Mouse (Mus musculus) hindbrain, embryonic 16.5 days (tissue): ENCODE data around the gene Nck1. TPM values are rescaled to one million over a fixed set of nuclear protein-coding genes. Genes with fewer than 3 reads are reported as not detected.

Experiments used
- ATAC-seq: fragments of 200-750 bp; cut with Nextera tagmentation; 2 replicates; pipeline ENCODE4 v1.8.0; 2017; ENCODE audit warnings: moderate TSS enrichment, moderate library complexity
- H3K27ac ChIP-seq: fragments of 300-500 bp; sonication (generic); 2 replicates; pipeline ENCODE4 v1.5.1; 2014; ENCODE audit warnings: low read depth, mild to moderate bottlenecking, control low read depth, low read length, moderate library complexity
- H3K27me3 ChIP-seq: fragments of 300-500 bp; sonication (generic); replicated peaks from 2 replicates; pipeline ENCODE4 v1.6.1; 2014; ENCODE audit warnings: low read length; ENCODE audit not compliant: control insufficient read depth, insufficient read depth
- H3K36me3 ChIP-seq: fragments of 300-500 bp; sonication (generic); 2 replicates; pipeline ENCODE4 v1.6.1; 2014; ENCODE audit warnings: mild to moderate bottlenecking, low read length, moderate library complexity, mixed read lengths; ENCODE audit not compliant: control insufficient read depth, insufficient read depth
- H3K4me1 ChIP-seq: fragments of 300-500 bp; sonication (generic); 2 replicates; pipeline ENCODE4 v1.6.1; 2014; ENCODE audit warnings: low read depth, low read length; ENCODE audit not compliant: control insufficient read depth, insufficient read depth
- H3K4me2 ChIP-seq: fragments of 300-500 bp; sonication (generic); 2 replicates; pipeline ENCODE4 v1.6.1; 2014; ENCODE audit warnings: mild to moderate bottlenecking, low read length, control low read depth, moderate library complexity
- H3K4me3 ChIP-seq: fragments of 300-500 bp; sonication (generic); 2 replicates; pipeline ENCODE4 v1.5.1; 2014; ENCODE audit warnings: mild to moderate bottlenecking, low read length, control low read depth, moderate library complexity
- H3K9ac ChIP-seq: fragments of 300-500 bp; sonication (generic); 2 replicates; pipeline ENCODE4 v1.6.1; 2014; ENCODE audit warnings: low read depth, mild to moderate bottlenecking, control low read depth, low read length, moderate library complexity
- H3K9me3 ChIP-seq: fragments of 300-500 bp; sonication (generic); 2 replicates; pipeline ENCODE4 v1.6.1; 2014; ENCODE audit warnings: mild to moderate bottlenecking, low read length, moderate library complexity; ENCODE audit not compliant: control insufficient read depth
- WGBS: fragments of 180-500 bp; shearing (Covaris S2); extraction: QIAGEN DNeasy Blood & Tissue Kit; methylation state at CpG from one replicate; pipeline ENCODE4 v1.1.7; 2014; 5-methylcytosine and 5-hydroxymethylcytosine counted together
- polyA plus RNA-seq: library from polyadenylated mRNA; unstranded; fragments of >200 nt; fragmentation: Nextera tagmentation; extraction: Ambion mirVana; gene quantifications from 2 replicates; pipeline ENCODE4 v1.2.1, GENCODE M21; 2015

Gene Nck1
- polyA plus RNA-seq, 1 experiment from 2014 or later: 60.3 TPM

- Histone ChIP-seq H3K4me1 (no peaks in the 10 kb centered on the region), H3K9me3 (no peaks in the 10 kb centered on the region), H3K36me3 (no peaks in the 10 kb centered on the region), H3K9ac (no peak overlapping the region), H3K4me2 (no peak overlapping the region), H3K27ac (no peak overlapping the region), H3K4me3 (no peak overlapping the region), H3K27me3 (no peaks in the 10 kb centered on the region)
- WGBS: 86% methylated on average over 2 of the region's 2 CpGs
- no peak for ATAC-seq
Observed at GRCm38 (mm10) chr9:100507581-100507980, 38.4 kb downstream of the Nck1 start.

- H3K9ac ChIP-seq: no peak overlapping the region
- H3K27ac ChIP-seq: no peak overlapping the region
- H3K36me3 ChIP-seq: no peaks in the 10 kb centered on the region; the same call in 1 of the 2 replicates
- H3K4me1 ChIP-seq: no peaks in the 10 kb centered on the region
- no peak overlapping the region for H3K4me2 ChIP-seq
- no peak overlapping the region for H3K4me3 ChIP-seq
- H3K9me3 ChIP-seq: no peaks in the 10 kb centered on the region
- WGBS: 71% methylated on average over 2 of the region's 2 CpGs
- no peaks in the 10 kb centered on the region for H3K27me3 ChIP-seq
- no peak for ATAC-seq
Observed at GRCm38 (mm10) chr9:100506652-100507051, 39.3 kb downstream of the Nck1 start.

DNA sequence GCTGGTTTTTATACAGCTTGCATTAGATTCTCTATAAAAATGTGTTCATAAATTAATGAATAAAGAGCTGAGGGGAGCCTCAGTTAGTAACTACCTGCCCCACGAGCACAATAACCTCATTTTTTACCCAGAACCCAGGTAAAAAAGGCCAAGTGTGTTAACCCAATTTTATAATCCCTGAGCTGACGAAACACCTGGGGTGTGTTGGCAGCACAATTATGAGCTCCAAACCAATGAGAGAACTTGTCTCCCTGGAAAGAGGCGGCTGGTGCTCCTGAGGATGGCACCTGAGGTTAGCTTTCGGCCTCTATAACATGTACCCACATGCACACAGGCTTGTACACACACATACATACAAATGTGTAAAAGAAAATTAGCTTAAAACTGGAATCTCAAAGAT is 40.4 kb downstream of the Nck1 start:
- whole genome bisulfite sequencing: 96% methylated on average over 4 of the region's 4 CpGs
- no peak for ATAC-seq
- Histone ChIP-seq H3K9me3 (no peaks in the 10 kb centered on the region), H3K27me3 (no peaks in the 10 kb centered on the region), H3K4me2 (no peak overlapping the region), H3K9ac (no peak overlapping the region), H3K4me3 (no peak overlapping the region), H3K27ac (no peak overlapping the region), H3K36me3 (peaks cover 2% of the 10 kb centered on the region; the same call in 1 of the 2 replicates), H3K4me1 (no peaks in the 10 kb centered on the region)

- no peak overlapping the region for H3K4me3 ChIP-seq
- H3K4me2 ChIP-seq: no peak overlapping the region
- H3K9me3 ChIP-seq: no peaks in the 10 kb centered on the region
- ATAC-seq: no peak
- no peaks in the 10 kb centered on the region for H3K36me3 ChIP-seq
- 92% methylated on average over 5 of the region's 5 CpGs for WGBS
- no peaks in the 10 kb centered on the region for H3K4me1 ChIP-seq
- no peak overlapping the region for H3K9ac ChIP-seq
- no peak overlapping the region for H3K27ac ChIP-seq
- H3K27me3 ChIP-seq: no peaks in the 10 kb centered on the region
Observed at GRCm38 (mm10) chr9:100493611-100494261, 52.2 kb downstream of the Nck1 start.

DNA sequence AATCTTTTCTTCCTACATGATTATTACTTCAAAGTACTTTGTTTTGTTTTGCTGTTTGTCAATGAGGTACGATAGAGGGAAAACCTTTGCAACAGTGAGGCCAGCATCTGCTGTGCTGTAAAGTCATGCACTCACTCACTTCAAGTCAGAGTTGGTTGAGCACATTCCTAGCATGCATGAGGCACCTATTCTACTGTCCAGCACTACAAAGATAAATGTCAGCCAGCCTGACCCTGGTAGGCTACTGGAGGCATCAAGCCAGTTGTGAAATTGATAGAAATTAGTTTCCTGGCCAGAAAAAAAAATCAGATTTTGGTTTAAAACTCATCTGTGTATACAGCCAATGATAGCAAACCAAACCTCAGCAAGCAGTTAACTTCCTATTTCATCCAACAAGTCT is 54.5 kb downstream of the Nck1 start:
- no peaks in the 10 kb centered on the region for H3K27me3 ChIP-seq
- H3K4me2 ChIP-seq: no peak overlapping the region
- 94% methylated on average over 1 of the region's 1 CpGs for WGBS
- no peaks in the 10 kb centered on the region for H3K4me1 ChIP-seq
- H3K9ac ChIP-seq: no peak overlapping the region
- no peak overlapping the region for H3K4me3 ChIP-seq
- H3K36me3 ChIP-seq: no peaks in the 10 kb centered on the region
- H3K27ac ChIP-seq: no peak overlapping the region
- no peak for ATAC-seq
- no peaks in the 10 kb centered on the region for H3K9me3 ChIP-seq

- no peak overlapping the region for H3K9ac ChIP-seq
- no peaks in the 10 kb centered on the region for H3K36me3 ChIP-seq
- no peaks in the 10 kb centered on the region for H3K9me3 ChIP-seq
- no peaks in the 10 kb centered on the region for H3K27me3 ChIP-seq
- 93% methylated on average over 6 of the region's 6 CpGs for WGBS
- H3K4me2 ChIP-seq: no peak overlapping the region
- H3K4me3 ChIP-seq: no peak overlapping the region
- no peaks in the 10 kb centered on the region for H3K4me1 ChIP-seq
- no peak overlapping the region for H3K27ac ChIP-seq
- ATAC-seq: no peak
Observed at GRCm38 (mm10) chr9:100488969-100489368, 57.0 kb downstream of the Nck1 start.

- no peaks in the 10 kb centered on the region for H3K4me1 ChIP-seq
- no peaks in the 10 kb centered on the region for H3K36me3 ChIP-seq
- H3K9ac ChIP-seq: no peak overlapping the region
- H3K27ac ChIP-seq: no peak overlapping the region
- WGBS: 68% methylated on average over 7 of the region's 7 CpGs
- no peak overlapping the region for H3K4me2 ChIP-seq
- H3K4me3 ChIP-seq: no peak overlapping the region
- H3K9me3 ChIP-seq: no peaks in the 10 kb centered on the region
- ATAC-seq: no peak
- no peaks in the 10 kb centered on the region for H3K27me3 ChIP-seq
Observed at GRCm38 (mm10) chr9:100488056-100488713, 57.7 kb downstream of the Nck1 start.

DNA sequence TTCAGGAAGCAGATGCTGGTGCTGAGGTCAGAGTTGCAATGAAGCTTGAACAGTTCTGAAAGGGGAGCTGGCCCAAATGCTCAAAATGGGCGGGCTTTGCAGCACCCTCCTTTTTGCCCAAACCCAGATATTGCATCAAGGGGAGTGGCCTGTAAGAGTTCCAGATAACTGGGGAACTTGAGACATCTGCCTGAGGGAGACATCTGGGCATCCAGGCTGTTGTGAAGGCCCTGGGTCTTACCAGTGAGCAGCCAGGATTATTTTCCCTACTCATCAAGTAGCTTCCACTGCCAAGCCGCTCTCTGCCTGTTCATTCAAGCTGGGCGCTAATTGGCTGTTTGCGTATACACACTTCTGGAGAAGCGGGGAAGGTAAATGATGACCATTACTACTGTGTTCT is 59.5 kb downstream of the Nck1 start, which contains the start of gene Il20rb:
TSS of gene Il20rb (minus strand) at position 358 of the 400 bp plus-strand sequence.
- Histone ChIP-seq H3K36me3 (no peaks in the 10 kb centered on the region), H3K4me1 (no peaks in the 10 kb centered on the region), H3K27ac (no peak within 1 kb of the TSS), H3K4me2 (no peak within 1 kb of the TSS), H3K9ac (no peak within 1 kb of the TSS), H3K4me3 (no peak within 1 kb of the TSS), H3K9me3 (no peaks in the 10 kb centered on the region), H3K27me3 (no peaks in the 10 kb centered on the region)
- WGBS: 75% methylated on average over 5 of the region's 5 CpGs
- no peak for ATAC-seq

- no peak overlapping the region for H3K4me2 ChIP-seq
- 89% methylated on average over 5 of the region's 5 CpGs for WGBS
- H3K9ac ChIP-seq: no peak overlapping the region
- no peak for ATAC-seq
- no peaks in the 10 kb centered on the region for H3K27me3 ChIP-seq
- no peaks in the 10 kb centered on the region for H3K4me1 ChIP-seq
- H3K36me3 ChIP-seq: no peaks in the 10 kb centered on the region
- H3K27ac ChIP-seq: no peak overlapping the region
- no peaks in the 10 kb centered on the region for H3K9me3 ChIP-seq
- H3K4me3 ChIP-seq: no peak overlapping the region
Observed at GRCm38 (mm10) chr9:100483318-100483717, 62.6 kb downstream of the Nck1 start.
